Mouse (Mus musculus) neural tube, postnatal 0 days (tissue): Measurements from ENCODE around the gene Rfx1. TPM values are rescaled to one million over a fixed set of nuclear protein-coding genes. Genes with fewer than 3 reads are reported as not detected.

Experiments used
- microRNA counts: library from miRNA; unstranded; fragments of <30 nt; microRNA quantifications from one replicate; lab custom pipeline; 2015
- microRNA-seq: library from miRNA; unstranded; fragments of <30 nt; microRNA quantifications from one replicate; pipeline ENCODE4, GENCODE M21; 2016
- polyA plus RNA-seq: library from polyadenylated mRNA; unstranded; fragments of >200 nt; fragmentation: Nextera tagmentation; extraction: Ambion mirVana; gene quantifications from 2 replicates; pipeline ENCODE4 v1.2.1, GENCODE M21; 2015

The Rfx1 gene
- 6.2 and 8.1 TPM in 2 replicates for polyA plus RNA-seq

DNA sequence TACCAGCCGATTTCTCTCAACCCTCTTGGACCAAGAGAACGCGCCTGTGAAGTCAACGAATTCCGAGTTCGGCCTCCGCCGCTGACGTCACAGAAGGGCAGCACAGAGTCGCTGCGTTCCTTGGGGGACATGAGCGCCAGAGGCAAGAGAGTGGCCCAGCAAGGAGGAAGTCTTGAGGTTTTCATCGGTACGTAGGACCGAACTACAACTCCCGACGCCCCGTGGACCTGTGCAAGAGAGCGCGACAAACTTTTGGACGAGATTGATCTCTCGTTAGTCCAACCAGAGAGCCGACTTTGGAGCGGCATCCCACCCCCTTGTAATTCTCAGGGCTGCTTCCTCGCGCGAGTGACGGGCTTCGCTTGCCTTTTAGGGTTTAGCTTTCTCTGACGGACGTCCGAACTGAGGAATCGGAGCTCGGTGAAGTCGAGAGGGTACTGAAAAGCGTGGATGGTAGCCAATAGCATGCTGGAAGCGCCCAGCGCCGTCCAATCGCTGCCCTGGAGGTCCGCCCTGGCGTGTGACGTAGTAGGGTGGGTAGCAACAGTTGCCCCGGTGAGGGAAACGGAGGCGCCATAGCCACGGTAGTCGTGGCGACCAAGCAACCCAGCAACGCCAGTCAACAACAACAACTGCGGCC, at the start of gene Rfx1:
Rfx1 (plus strand) TSS at position 544 of the 640 bp plus-strand sequence.

DNA sequence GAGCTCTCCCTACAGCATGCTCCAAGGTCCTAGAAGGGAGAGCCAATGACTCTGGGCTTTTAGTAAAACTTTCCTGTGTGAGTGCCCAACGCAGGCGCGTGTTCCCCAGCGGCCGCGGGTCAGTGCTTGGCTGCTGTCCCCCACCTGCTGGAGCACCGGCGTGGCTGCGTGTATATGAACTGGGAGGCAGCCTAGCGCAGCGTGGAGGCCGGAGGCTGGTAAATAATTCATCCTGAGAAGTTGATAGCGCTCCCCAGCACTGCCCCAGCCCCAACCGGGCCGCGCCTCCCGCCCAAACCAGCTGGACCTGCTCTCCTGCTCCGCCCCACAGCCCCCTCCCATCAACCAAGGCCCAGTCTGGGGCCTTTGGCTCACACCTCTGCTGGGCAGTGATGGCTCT, 45.5 kb upstream of the Rfx1 start, which contains the start of gene Palm3:
Palm3 (plus strand) TSS at position 376 of the 400 bp plus-strand sequence.

DNA sequence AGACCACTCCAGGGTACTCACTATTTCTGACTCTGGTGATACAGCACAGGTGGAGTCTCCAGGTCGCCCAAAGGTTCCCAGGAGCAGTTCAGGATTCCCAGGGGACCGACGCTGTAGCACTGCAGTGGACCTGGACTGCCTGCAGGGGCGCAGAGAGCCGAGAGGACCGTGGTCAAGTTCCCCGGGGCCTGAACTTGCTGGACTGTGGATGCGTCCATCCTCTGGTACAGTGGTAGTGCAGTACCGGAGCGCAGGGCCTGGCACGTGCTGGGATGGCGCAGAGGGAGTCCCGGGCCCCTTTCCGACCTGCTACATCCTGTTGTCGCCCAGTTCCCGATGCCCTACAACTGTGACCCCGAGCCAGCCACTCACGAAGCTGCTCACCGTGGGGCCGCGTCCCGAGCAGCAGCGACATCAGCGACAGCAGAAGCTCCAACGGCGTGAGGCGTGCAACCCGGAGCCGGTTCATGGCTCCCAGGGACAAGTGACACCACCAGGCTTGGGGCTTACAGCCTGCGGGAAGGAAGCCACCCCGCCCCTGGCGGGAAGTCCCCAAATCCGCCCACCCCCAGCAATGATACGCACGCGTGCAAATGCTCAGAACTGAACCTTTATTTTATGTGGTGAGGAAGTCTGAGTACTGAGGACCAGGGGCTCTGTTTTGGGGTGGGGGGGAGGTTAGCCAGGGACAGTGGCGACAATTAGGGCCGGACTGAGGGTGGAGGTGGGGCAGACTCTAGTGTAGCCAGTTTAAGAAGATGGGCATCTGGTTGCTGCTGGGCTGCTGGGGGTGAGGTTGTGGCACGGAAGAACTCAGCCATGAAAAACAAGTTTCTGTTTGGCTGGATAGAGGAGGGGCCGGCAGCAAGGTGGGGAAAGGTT, 24.3 kb upstream of the Rfx1 start, which contains the start of gene Il27ra:
Il27ra (minus strand) TSS at position 524 of the 882 bp plus-strand sequence.

DNA sequence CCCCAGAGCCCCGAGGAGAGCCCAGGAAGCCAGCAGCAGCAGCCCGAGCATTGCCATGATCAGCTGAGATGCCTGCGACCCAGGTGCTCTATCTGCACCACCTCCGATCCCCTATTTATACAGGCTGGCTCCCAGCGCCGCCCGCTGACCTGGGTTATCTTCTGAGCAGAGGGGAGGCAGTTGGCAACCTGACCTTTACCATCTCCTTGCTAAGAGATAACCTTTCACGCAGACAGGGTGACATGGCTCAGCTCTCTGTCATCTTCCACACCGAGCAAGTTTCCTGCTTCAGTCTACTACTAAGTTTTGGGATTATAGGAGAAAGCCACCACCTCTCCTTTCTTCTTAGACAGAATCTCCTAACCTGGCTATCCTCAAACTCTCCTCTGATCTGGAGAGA, 21.7 kb upstream of the Rfx1 start, which contains the start of gene Rln3:
Rln3 (minus strand) TSS at position 101 of the 400 bp plus-strand sequence.

DNA sequence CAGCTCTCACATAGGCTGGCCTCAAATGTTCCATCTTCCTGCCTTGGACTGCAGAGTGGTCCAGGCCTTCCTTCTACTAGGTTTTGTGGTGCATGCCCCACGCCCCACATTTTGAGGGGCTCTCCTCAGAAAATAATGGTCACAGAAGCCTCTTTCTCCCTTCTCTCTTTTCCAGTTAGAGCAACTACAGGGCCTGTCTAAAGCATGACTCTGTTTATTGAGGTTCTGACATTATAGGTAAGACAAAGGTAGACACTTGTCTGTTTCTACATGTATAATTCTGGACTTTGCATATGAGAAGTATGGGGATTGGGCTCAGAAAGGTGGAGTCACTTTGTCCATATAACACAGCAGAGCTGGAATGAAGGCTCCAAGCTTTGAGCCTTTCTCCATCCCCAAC, 1.6 kb upstream of the Rfx1 start, which contains the start of gene Gm10643:
Gm10643 (minus strand) TSS at position 101 of the 400 bp plus-strand sequence.

DNA sequence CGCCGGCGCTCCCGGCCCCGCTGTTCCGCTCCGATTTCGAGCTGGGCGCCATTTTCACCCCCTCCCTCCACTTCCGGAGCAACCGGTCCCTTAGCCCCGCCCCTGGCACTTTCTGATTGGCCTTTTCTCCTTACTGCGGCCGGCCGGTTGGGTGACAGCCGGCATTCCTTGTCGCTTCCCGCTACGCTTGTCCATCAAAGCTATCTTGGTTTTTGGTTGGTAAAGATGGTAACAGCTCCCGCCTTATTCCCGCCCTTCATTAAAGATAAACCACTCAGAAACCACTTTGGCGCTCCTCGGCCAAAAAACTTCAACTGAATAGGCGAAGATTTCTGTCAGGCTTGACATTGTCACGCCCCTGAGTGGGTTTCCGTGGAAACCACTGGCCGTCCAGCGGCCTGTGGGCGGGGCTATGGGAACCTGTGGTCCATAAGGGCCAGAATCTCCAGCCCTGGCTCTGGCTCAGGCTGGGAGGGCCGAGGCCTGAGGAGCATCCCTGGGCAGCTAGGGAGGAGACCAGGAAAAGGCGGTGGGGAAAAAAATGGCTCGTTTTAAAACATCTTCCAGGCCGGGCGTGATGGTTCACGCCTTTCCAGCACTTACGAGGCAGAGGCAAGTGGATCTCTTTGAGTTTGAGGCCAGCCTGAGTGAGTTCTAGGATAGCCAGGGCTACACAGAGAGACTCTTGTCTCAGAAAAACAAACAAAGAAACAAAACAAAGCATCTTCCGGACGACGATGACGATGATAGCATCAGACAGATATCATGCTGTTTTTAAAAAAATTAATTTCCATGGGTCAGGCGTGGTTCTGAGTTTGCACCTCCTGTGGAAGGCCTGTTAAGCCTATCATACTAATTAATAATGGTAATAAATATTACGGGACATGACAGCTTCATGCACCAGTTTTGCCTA, 38.3 kb downstream of the Rfx1 start, which contains the start of gene Dcaf15:
Dcaf15 (minus strand) TSS at position 72 of the 913 bp plus-strand sequence.

DNA sequence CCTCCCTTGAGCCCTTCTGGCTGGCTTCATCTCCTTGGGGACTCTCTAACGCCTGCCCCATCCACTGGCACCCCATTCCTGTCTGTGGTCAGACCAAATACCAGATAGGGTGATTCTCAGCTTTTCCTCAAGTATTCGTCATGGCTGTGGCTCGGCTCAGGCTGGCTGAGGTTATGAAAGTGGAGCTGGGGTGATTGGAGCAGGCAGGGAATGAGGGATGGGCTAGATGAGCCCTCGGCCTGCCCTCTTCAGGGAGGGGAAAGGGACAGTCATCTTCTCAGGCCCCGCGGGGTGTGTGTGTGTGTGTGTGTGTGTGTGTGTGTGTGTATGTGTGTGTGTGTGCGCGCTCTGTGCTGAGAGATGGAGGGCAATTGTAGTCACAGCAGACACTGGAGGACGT, 59.0 kb downstream of the Rfx1 start, which contains the start of gene Podnl1:
Podnl1 (plus strand) TSS at position 334 of the 400 bp plus-strand sequence.

MicroRNAs encoded within 50 kb of the gene (microRNA counts, 519-probe panel; counts per million panel counts)
- microRNA mmu-miR-709 (lab: Ali Mortazavi, UCI), result 4,366 counts per million, percentile 42 among the panel's probes with 10 or more counts

Small RNA genes lying within 50 kb of the gene (microRNA-seq; reads per million reads assigned to microRNA genes)
- not detected for gene Mir709

Other genes with a start within 250 kb of the Rfx1 start
- 70.5 and 78.1 TPM in 2 replicates for gene Adgrl1, start 166.7 kb upstream of the Rfx1 start, polyA plus RNA-seq
- 0.45 and 0.80 TPM in 2 replicates for gene Gm10644, start 111.6 kb upstream of the Rfx1 start, polyA plus RNA-seq
- gene Asf1b, start 111.3 kb upstream of the Rfx1 start, polyA plus RNA-seq, result 5.1 and 6.2 TPM in 2 replicates
- gene Prkaca, start 93.8 kb upstream of the Rfx1 start, polyA plus RNA-seq, result 289 and 303 TPM in 2 replicates
- gene Samd1, start 69.2 kb upstream of the Rfx1 start, polyA plus RNA-seq, result 8.0 and 8.7 TPM in 2 replicates
- 1.3 and 1.5 TPM in 2 replicates for gene 1700067K01Rik, start 65.3 kb upstream of the Rfx1 start, polyA plus RNA-seq
- gene 2210011C24Rik, start 54.7 kb upstream of the Rfx1 start, polyA plus RNA-seq, result 2.6 and 3.0 TPM in 2 replicates
- gene Palm3, start 45.4 kb upstream of the Rfx1 start, polyA plus RNA-seq, result 12.8 and 16.2 TPM in 2 replicates
- gene Il27ra, start 24.2 kb upstream of the Rfx1 start, polyA plus RNA-seq, result 0.52 and 0.72 TPM in 2 replicates
- 0.95 and 2.0 TPM in 2 replicates for gene Rln3, start 21.8 kb upstream of the Rfx1 start, polyA plus RNA-seq
- 1.7 and 1.9 TPM in 2 replicates for gene Gm10643, start 1.7 kb upstream of the Rfx1 start, polyA plus RNA-seq
- 15.6 and 19.1 TPM in 2 replicates for gene Dcaf15, start 37.9 kb downstream of the Rfx1 start, polyA plus RNA-seq
- 0.45 and 0.58 TPM in 2 replicates for gene Podnl1, start 59.2 kb downstream of the Rfx1 start, polyA plus RNA-seq
- gene Cc2d1a, start 81.1 kb downstream of the Rfx1 start, polyA plus RNA-seq, result 44.4 and 54.6 TPM in 2 replicates
- 2.1 and 3.0 TPM in 2 replicates for gene 4930432K21Rik, start 81.2 kb downstream of the Rfx1 start, polyA plus RNA-seq
- 14.3 and 16.5 TPM in 2 replicates for gene Nanos3, start 118.4 kb downstream of the Rfx1 start, polyA plus RNA-seq
- gene Zswim4, start 170.2 kb downstream of the Rfx1 start, polyA plus RNA-seq, result 6.6 and 7.5 TPM in 2 replicates
- gene D8Ertd738e, start 182.9 kb downstream of the Rfx1 start, polyA plus RNA-seq, result 319 and 349 TPM in 2 replicates
- gene Mri1, start 190.5 kb downstream of the Rfx1 start, polyA plus RNA-seq, result 54.0 and 57.9 TPM in 2 replicates
- gene Ccdc130, start 203.5 kb downstream of the Rfx1 start, polyA plus RNA-seq, result 18.1 and 20.6 TPM in 2 replicates